Mouse (Mus musculus) cerebellum, adult 9-10 months (tissue): ENCODE results near the gene Zbtb7b.

Experiments used
- DNase-seq: peaks from one replicate; pipeline ENCODE4 v3.0.0; 2022

Zbtb7b gene

DNA sequence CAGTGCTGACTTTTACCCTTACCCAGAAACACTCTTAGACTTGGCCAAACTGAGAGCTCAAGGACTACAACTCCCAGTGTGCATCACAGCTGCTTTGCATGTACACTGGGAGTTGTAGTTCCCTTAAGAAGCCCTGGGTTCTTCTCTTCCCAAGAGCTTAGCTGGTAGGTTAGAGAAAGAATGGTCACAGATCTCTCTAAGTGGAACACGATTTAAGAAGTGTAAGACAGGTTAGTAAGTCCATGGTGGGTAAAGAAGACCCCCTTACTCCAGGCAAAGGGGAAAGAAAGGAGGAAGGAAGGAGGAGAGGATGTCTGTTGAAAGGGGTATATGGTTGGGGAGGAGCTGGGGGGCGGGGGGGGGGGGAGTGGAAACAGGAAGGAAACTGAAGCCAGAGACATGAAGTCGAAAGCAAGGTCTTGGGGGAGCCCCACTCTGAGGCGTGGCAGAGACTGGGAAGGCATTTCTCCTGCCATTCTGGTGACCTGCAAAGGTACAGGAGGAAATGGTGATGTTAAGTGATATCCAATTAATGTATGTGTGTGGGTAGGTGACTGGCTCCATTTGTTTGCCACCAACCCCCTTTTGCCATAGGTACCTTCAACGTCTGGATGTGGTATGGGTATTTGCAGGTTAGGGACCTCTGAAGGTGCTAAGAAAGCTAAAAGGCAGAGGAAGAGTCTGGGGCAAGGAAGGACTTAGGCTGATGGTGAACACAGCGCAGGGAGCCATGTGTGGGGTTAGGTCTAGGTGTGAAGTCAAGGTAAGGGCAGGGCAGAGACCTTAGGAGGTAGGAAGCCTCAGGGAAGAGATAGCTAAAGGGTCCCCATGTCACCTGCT lies 5.5 kb downstream of the Zbtb7b start:
- DNase-seq = peak; percentile 63

DNA sequence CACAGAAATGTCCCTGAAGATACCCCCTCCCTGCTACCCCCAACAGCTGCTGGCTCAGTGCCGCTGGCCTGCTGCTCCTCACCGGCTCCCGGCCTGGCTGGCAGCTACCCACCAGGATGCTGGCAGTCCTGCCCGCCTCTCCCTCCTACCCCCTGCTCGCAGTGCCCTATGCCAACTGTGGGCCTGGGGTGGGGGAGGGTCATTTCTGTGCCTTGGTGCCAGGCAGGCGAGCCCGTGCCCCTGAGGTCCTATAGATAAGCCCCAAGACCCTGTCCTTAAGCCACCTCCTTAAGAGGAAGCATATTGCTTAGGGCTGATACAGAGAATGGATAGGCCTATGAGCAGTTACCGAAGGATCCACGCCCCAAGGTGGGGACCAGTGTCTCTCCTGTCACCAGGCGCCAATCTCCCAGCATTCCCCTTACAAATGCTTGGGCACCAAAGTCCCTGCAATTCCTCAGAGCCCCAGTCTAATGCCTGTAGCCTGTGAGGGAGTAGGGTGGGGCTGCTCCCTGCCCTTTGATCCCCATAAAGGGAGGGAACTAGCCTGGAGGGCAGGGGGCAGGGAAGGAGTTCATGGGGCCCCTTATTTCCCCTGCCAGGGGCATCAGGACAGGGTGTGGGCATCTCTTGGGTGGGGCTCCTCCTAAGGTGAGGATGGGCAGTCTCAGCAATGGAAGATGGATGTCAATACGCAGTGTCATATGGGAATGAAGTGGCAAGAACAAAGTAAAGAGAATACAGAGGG lies 6.3 kb downstream of the Zbtb7b start:
- peak; percentile 68 for DNase-seq

DNA sequence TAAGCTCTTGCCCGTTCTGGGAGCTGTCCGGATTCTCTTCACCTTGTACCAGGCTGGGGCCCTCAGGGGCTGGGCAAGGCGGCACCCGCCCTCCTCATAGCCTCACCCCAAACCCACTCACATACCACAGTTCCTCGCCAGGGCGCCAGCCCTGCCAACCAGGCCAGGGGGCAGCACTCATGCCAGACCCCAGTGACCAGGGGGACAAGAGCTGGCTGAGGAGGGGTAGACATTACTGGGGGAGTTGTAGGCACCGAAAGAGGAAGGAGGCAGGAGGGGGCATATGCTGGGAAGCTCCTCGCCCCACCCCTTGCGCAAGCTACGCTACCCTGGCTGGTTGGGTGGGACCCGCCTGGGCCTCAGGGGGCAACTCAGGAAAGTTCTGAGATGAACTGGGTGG lies 6.9 kb downstream of the Zbtb7b start:
- DNase-seq = peak; percentile 65

- no peak for DNase-seq
Measured at GRCm38 (mm10) chr3:89386438-89387420, 7.8 kb downstream of the Zbtb7b start.

DNA sequence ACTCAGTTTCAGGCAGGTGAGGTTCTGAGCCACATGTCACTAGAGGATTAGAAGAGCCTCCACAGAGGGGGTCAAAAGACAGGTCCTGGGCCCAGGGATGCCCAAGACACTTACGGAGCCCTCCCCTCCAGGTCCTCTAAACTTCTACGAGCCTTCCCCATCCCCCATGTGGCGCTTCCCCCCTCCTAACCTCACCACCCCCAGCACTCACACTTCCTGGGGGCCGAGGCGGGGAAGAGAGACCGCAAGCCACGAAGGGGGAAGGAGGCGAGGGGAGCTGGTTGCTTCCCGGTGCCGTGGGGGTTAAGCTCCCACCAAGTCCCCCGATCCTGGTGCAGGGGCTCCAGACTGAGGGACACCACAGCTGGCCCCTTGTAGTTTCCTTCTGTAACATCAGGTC lies 9.1 kb downstream of the Zbtb7b start:
- no peak for DNase-seq

DNA sequence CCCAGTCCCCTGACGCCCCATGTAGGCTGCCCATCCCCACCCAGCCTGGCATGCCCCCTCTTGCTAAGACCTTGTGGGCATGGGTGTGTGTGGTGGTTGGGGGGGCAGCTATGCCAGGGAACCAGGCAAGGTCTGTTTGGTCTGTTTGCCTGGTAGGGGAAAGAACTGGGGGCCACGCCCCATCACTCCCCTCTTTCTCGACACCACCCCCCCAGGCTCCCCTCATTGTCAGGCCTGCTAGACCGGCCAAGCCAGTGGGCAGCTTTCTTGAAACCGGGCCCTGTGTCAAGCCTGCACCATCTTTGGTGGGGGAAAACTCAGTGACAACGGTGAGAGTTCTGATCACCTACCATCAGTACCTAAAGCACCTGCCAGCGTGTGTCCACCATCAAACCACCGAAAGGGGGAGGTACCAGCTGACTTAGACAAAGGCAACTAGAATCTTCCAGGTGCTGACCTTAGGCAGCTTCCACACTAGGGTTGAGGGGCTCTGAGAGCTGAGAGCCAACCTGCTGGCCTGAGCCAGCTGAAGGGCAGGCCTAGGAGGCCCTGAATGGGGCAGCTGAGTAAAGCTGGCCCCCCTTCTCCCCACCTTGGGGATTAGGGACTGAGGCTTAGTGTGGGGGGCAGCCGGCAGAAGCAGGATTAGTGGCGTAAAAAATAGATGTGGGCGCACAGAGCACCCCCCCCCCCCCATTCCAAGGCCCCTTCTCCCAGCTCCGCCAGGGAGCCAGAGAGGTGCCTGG lies 10.1 kb downstream of the Zbtb7b start:
- no peak for DNase-seq

GRCm38 (mm10) chr3:89383651-89384255 lies 10.8 kb downstream of the Zbtb7b start:
- DNase-seq = no peak

GRCm38 (mm10) chr3:89382950-89383349 lies 11.6 kb downstream of the Zbtb7b start:
- DNase-seq = no peak

- no peak for DNase-seq
Measured at GRCm38 (mm10) chr3:89382033-89382882, 12.3 kb downstream of the Zbtb7b start.

GRCm38 (mm10) chr3:89381233-89381632 lies 13.3 kb downstream of the Zbtb7b start:
- DNase-seq = no peak

GRCm38 (mm10) chr3:89380711-89381110 lies 13.9 kb downstream of the Zbtb7b start:
- no peak for DNase-seq

- DNase-seq = no peak
Measured at GRCm38 (mm10) chr3:89380291-89380690, 14.3 kb downstream of the Zbtb7b start.

DNA sequence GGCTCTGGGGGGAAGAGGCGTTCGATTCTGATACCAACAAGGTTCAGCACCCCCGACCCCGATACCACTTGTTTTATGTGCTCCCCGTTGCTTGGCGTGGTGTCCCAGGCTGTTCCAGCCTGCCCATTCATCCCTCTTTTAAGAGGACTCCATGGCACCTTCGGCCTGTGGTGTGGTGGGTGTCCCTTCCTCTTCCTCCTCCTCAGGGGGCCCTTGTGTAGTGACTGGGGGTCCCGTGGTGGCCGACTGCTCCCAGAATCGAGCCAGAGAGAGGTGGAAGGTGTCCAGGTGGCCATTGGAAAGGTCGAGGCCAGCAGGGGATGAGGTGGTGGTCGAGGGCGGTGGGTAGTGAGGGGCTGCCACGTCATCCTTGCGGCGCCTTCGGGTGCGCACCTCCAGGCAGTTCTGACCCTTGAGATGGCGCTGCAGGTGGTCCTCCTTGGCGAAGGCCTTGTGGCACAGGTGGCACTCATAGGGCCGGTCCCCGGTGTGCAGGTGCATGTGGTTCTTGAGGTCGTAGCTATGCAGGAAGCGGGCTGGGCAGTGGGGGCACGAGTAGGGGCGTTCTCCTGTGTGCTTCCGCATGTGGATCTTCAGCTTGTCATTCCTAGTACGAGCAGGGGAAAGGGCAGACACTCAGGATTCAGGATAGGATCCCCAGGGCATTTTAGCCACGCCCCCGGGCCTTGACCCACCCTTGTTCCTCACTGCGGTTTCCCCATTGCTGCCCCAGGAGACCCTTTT lies 15.0 kb downstream of the Zbtb7b start:
- DNase-seq = no peak

GRCm38 (mm10) chr3:89378394-89379067 lies 16.0 kb downstream of the Zbtb7b start:
- peak; percentile 64 for DNase-seq

- DNase-seq = peak; percentile 19
Measured at GRCm38 (mm10) chr3:89377831-89378230, 16.7 kb downstream of the Zbtb7b start.

DNA sequence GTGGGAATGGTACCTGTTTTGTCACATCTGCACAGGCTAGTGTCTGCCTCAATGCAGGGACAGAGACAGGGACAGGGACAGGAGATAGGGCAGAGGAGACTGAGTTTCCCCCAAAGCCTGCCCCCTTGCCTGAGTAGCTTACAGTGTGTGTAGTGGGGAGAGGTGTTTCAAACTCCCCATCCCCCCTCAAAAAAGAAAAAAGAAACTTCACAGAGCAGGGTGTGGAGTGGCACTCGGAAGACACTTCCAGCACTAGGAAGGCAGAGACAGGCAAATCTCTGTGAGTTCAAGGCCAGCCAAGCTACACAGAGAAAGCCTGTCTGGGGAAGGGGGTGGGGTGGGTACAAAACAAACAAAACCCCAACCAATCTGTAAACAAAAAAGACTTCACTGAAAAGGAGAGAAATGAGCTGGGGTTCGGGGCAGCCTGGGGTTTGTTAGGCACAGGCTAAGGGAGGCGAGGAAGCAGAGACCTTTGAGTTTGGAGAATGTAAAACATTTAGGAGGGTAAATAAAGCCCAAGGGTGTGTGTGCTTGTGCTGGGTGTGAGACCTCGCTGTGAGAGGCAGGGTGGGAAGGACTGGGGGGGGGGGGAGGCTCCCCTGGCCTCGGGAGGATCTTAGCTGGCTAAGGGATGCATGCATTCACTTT lies 20.9 kb downstream of the Zbtb7b start:
- DNase-seq = no peak

GRCm38 (mm10) chr3:89367338-89367737 lies 27.2 kb downstream of the Zbtb7b start:
- no peak for DNase-seq

DNA sequence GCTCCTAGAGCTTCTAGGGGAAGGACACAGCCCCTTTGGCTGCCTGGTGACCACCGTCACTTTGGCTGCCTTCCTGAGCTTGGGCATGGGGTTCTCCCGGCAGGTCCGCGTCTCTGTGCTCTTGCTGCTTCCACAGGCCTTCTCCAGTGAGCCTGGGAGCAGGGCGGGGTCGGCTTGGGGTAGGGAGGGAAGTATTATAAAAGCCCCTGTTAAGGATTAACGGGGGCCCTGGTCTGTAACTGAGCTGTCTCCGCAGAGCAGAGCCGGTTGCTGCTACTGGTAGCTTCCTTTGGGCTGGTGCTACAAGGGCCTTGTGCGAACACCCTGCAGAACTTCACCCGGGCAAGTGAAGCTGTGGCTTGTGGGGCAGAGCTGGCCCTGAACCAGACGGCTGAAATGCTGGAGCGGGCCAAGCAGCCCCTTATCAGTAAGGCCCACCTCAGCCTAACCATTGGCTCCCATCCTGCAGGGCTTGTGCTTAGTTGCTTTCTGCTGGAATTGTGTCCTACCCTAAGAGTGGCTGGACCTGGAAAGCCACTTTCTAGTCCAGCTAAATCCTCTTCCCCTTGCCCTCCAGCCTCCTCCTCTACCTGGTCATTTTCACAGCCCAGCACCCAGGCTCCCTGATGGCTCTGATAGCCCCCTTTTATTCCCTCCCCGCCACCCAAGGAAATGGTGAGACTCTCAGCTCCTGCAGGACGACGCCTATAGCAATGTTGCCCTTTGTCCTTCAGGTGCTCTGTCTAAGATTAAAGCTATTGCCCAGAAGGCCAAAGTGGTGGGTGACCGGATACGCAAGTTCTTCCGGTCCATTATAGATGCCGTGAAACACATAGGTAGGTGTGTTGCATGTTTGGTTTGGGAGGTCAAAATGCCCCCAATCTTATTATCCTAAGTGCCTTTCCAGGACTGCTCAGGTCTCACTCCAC lies 28.8 kb downstream of the Zbtb7b start:
- DNase-seq = no peak
